Mouse (Mus musculus) heart, postnatal 25 days (tissue): ENCODE data around the gene St6gal1. TPM values are rescaled to one million over a fixed set of nuclear protein-coding genes. Genes with fewer than 3 reads are reported as not detected.
A peak's percentile ranks its signal among the peaks of the same experiment; 100 is the strongest.

Experiments
- DNase-seq: peaks from one replicate; pipeline ENCODE4 v3.0.0; 2022; ENCODE audit warnings: low spot score
- intact Hi-C: fragments of 180-260 bp; cut with DNase I; formaldehyde crosslinking; loops from one replicate; pipeline ENCODE4 v1.15.1; 2025
- total RNA-seq, 2 experiments: library from RNA; stranded (reverse); gene quantifications; 2 replicates each; pipeline ENCODE4 v1.2.3; 2021

St6gal1 gene
- total RNA-seq, 2 experiments from 2014 or later, result 11.5 to 11.7 TPM

DNA sequence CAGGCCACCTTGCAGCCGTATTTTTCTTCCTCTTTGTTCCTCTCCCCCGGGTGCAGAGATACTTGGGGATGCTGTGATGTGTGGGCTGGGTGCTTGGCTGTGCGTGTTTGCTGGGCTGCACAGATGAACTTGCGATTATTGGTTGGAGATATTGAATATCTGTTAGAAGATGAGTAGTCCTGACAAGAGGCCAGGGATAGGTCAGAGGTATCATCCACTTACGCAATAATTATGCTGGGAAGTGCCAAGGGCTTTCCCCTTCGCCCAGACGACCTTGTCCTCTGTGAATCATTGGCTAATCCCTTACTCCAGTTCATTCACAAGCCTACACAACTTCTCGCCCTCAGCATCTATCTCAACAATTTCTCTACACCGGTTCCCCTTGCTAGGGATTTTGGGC, 65.6 kb downstream of the St6gal1 start:
- intact Hi-C loops, result no loop called here
- DNase-seq, result no peak

DNA sequence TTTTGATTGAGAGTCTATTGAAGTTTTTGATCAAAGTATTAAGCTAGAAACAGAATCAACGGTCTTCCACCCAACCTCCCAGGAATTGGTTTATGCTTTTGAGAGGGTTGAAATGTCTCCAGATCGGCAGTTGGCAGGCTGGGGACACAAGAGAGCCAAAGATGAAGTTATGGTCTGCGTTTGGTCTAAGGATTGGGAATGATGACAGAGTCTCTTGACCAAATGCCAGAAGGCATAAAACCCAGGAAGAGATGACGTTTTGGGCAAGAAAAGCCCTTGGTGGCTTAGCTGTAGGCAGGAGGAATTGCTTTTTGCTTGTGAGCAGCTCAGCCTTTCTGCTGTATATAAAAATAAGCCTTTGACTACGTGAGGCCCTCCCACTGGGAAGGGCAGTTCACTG, 67.0 kb downstream of the St6gal1 start:
- intact Hi-C loops, result no loop called here
- DNase-seq, result peak; percentile 37

DNA sequence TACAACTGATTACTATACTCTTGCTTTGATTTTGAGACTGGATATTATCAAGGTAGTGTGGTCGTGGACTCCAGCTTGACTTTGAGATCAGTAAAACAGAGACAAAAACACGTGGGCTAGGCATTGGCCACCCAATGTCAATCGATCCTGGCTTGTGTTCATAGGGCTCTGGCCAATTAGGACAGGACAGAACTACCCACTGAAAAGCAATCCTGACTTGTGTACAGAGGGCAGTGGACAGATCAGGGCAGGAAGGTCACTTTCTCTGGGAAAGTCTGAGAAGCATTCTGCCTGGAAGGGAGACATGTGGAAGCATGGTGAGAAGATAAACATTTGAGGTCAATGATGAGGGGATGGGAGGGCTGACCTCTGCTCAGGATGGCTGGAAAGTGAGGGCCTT, 69.7 kb downstream of the St6gal1 start:
- intact Hi-C loops, result no loop called here
- DNase-seq, result no peak

DNA sequence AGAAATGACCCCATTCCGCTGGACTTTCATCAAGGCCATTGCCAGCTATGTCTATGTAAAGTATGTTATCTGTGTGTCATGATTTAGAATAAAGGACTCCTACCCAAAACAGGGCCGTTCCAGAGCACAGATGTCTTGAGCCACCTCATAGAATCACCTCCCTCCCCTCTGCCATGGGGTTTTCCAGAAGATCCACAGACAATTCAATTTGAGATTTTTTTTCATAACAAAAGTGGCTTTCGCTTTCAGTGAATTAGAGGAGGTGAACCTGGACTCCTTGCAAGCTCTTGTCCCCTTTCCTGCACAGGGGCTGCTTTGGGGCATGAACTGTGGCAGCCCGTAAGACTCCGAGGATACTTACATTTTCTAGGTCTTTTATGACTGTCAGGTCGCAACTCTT, 70.2 kb downstream of the St6gal1 start:
- intact Hi-C loops, result no loop called here
- DNase-seq, result no peak

DNA sequence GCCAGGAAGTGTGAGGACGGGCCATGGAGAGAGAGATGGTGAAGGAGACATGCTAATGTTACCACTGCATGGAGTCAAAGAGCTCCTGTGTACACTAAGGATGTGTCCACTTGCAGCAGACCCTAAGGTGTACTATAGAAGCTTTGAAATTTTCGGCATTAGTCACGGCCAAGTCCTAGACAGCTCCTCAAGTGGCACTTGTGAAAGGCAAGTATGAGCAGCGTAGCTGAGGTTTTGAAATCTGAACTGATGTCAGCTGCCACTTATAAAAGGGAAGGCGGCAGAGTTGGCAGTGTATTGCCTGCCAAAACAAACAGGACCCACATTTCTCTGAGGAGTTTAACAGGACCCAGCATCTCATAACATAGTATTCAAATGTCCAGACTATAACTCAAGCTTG, 71.2 kb downstream of the St6gal1 start:
- intact Hi-C loops, result no loop called here
- no peak for DNase-seq

DNA sequence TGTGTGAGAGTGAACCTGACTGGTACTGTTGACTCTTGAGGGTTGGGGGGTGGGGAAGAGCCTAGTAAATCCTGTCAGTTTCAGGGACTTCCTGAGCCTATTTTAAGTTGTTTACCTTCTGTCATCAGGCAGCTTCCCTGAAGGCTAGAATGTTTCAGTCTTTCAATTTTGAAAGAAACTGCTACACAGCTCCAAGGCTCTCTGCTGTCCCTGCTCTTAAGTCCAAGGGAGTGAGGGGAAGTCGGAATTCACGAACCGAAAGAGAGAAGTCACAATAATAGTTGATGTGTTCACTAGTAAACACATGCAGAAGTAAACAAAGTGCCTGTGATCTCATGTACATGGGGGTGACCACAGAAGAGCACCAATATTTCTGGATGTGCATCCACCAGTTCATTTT, 72.2 kb downstream of the St6gal1 start:
- DNase-seq, result no peak
- intact Hi-C loops, result no loop called here

DNA sequence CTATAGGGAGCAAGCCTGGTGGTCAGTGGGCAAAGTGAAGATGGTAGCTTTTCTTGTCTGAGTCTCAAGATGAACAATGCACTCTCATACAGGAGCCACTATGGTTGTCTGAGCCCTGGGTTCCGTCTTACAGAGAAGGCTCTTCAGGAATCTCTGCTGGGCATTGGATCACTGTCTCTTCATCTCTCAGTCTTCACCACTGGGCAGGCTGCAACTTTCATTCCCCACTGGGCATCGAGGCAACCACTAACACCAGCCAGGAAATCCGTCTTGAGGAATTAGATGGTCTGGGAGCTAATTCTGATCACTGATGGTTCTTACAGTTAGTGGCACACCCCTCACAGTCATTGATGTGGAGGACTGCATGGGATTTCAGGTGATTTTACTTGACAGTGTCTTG, 73.9 kb downstream of the St6gal1 start:
- no peak for DNase-seq
- intact Hi-C loops, result no loop called here

DNA sequence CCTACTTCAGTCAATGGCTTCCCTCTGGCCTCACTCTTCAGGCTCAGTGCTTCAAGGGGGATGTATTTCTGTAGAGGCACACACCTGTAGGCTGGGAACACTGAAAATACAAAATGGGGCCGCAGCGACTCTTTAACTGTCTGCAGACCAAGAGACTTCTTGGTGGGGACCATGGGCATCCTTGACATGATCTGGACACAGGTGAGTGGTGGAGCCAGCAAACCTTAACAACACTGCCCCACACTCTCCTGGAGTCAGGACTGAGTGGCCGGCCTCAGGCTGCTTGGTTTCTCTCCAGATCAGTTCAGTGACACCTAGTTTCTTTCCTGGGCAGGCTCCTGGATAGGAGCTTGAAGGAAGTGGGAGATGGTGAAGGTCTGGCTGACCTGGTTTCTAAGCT, 74.4 kb downstream of the St6gal1 start:
- DNase-seq, result no peak
- intact Hi-C loops, result no loop called here

DNA sequence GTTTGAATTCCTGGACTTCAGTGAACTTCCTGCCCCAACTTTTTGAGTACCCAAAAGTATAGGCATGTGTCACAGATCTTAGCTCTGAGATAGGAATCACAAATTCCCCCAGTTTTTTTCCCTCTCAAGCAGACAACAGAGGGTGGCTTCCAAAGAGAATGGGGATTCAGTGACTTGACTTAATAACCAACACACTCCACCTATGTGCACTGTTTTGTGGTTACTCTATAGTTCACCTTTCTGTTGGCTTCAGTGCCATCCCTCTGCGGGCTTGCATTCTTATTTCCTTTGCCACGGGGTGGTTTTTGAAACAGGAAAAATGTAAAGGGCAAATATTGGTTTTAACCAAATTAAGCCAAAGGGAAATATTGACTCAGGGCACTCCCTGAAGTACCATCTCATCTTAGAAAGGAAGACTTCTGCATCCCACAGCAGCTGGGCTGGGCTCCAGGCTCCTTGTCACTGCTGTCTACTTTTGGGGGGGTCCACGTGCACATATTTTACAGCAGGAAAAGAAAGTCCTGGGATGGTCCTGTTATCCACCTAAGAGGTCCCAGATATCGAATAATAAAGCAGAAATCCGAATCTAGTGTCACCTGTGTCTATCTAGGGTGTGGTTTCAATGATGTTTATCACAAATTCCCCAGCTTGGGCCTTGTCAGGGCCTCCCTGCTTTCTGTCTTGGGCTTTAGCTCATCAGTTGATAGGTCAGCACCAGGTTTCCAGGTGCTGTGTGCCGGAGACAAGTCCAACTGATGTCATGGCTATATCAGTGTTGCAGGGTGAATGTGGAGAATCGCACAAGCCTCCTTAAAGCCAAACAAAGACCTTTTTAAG, 75.6 kb downstream of the St6gal1 start:
- DNase-seq, result no peak
- intact Hi-C loops, result no loop called here

DNA sequence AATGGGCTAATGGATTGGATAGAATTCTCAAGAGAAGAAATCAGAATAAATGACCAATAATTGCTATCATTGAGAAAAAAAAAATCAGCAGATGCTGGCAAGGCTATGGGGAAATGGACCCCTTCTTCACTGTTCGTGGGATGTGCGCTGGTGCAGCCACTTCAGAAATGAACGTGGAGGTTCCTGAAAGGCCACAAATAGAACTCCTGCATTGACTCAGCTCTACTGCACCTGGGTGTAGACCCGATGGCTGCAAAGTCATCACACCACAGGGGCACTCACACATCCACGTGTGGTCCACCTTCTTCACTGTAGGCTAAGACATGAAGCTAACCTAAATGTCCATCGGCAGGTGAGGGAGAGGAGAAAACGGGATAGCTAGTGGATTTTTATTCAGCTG, 77.2 kb downstream of the St6gal1 start:
- no peak for DNase-seq
- intact Hi-C loops, result no loop called here

DNA sequence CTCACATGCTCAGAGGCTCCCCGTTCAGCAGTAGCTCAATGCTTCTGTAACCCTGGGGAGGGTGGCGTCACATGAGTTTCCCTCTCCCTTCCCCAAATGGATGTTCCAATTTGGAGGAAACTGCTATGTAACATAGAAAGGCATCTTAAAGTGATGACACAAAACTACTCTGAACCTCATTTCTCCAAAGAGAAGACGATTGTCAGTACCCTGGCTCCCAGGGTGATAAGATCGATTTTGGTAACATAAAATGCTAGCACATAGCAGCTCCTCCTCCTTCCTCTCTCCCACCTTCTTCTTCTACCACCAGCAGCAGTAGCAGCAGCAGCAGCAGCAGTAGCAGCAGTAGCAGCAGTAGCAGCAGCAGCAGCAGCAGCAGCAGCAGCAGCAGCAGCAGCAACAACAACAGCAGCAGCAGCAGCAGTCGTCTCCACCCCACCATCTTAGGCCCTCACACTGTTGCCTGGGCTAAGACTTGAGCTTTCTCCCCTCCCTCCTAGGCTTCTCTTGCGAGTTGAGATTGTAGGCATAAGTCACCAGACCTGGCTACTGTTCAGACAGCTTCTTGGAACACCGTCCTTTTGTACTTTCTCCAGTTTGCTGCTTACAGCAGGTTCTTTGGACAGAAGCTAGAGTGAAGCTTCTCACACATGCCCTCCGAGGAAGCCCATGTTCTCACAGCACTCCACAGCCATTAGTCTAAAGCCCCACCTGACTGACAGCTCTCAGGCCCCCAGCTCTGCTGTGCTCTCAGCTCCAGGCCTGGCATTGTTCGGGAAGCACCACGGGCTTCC, 81.5 kb downstream of the St6gal1 start:
- no peak for DNase-seq
- intact Hi-C loops, result no loop called here

DNA sequence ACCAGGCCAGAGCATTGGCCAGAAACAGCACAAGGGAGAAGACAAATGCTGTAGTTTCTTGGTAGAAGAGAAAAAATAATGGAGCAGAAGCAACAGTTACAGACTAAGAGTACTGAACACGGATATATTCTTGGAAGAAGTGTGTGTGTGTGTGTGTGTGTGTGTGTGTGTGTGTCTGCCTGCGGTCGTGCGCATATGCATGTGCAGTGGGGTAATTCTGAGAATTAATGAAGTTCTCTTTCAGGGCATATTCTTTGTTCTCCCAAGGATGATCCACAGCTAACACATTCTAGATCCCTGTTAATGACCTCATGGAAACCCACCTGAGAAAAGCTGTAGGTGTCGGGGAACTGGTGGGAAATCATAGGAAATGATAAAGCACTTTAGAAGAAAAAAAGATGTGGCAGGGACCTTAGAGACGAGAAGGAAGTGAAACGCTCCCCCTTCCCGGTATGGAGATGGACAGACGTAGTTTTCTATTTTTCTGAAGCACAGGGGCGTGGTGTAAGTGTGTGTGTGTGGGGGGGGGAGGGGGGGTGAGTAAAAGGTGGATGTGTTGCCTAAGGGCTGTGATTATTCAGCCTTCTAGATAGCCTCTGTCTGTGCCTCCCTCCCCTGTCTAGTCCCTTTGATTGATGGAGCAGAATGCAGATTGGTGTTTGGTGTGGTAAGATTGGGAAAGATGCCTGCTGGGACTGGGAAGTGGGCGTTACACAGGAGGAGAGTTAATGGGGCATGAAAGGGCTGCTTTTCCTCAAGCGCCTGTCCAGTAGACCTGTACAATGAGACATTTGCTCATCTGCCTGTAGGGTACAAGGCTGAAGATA, 82.8 kb downstream of the St6gal1 start:
- no peak for DNase-seq
- intact Hi-C loops, result no loop called here

DNA sequence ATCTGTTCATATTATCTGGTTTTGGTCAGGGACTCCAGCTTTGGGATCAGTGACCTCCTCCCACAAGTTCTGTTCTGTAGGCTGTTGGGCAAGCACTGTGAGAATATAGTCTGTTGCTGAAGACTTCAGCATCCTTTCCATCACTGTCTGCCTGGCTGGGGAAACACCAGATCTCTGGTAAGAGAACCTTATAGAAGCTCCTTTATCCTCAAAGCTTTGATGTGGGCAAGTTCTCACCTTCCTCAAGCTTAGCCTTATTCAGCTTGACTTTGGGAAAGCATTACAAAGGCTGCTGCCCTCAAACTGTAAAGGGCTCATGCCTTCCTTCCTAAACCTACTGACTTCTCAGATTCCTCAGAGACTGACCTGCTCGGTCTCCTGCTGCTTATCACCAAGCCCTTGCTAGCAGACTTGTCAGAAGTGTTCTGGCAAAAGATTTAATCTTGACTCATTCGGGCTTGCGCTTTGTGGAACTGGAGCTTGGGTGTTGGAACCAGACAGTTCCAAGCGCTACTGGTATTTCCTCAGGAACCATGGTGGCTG, 83.5 kb downstream of the St6gal1 start:
- intact Hi-C loops, result no loop called here
- DNase-seq, result no peak

DNA sequence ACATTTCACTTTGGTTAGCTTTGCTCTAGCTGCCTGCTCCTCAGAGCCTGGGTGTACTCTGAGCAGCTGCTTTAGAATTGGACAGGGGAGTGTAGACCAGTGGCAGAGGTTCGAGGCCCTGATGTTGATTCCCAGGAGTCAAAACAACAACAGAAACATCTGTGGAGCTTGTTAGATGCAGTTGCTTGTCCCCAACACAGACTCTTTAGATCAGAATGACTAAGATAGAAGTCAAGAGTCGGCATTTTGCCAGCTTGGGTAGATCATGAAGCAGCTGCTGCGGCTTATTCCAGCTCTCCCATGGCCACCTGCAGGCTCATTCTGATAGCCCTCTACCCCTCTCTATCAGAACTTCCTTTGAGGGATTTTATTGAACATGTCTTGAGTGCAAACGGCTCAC, 84.5 kb downstream of the St6gal1 start:
- DNase-seq, result no peak
- intact Hi-C loops, result no loop called here

DNA sequence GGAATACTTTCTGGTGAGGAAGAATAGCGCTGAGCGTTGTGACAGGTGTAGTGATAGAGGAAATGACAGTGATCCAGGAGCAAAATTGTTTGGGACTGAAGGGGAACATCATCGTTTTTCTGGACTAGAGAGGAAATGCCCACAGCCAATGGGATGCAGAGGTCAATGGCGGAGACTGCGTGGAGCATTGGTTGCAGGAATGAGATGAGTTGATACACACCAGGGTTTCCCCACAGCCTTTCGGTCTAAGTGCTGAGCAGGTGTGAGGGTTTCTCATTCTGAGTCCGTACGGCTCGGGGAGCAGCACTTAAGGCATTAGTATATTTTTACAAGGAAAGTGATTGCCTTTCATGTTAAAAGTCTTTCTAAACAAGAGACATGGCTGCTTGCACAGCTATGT, 88.1 kb downstream of the St6gal1 start:
- DNase-seq, result no peak
- intact Hi-C loops, result no loop called here

DNA sequence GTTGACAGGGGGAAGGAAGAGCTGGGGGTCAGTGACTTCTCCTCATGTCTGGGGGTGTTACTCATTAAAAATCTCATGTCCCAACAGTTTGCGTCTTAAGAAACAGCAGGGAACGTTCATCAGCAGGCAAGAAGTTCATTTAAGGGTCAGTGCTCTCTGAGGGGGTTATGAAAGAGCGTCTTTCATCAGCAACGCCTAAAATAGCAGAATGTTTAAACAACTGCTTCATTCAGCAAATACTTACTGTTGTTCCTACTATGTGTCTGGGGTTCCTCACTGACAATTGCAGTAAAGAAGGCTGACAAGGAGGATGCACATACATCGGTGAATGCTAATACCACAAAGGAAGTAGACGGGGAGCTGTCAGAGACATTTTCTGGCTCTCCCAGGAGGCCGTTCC, 90.2 kb downstream of the St6gal1 start:
- DNase-seq, result no peak
- intact Hi-C loops, result no loop called here

DNA sequence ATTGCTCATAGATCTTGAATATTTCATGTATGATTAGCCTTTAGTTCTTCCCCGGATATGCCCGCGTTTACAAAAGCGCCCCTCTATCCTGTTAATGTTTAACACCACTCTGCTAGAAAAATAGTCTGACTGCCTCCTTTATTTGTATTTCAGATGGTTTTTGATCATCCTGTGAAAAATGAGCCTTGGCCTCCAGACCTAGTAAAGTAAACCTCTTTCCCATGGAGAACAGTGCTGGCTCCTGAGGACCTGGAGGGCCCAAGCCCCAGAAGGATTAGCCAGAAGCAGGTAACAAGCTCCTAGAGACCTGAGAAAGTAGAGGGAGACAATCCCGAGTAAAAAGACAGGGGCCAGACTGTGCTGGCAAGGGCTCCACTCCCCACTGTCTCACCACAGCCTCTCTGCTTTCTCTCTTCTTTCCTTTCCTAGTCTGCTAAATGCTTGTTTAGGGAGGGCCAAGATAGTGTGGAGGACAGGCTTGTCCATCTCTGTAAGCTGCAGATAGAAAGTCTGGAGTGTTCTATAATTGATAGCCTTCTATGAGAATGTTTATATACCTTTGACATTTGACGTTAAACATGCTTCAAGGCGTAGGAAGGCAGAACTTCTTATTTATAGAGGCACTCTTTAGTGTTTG, 93.0 kb downstream of the St6gal1 start:
- intact Hi-C loops, result no loop called here

DNA sequence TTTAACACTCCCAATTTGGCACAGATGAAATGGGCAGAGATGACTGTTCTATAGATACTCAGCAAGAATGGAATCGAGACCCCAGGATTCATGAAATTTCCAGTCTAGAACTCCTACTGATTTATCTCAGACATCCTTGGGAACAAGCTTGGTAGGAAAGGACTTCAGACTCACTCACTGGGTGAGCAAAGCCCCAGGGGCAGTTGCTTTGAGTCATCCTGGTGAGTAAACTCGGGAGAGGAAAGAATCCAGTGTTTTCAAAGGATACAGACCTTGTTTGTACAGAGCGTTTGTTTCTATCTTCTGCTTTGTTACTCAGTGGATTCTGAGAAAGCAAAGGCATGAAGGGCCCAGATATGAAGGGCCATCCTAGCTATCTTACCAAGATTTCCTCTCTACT, 95.5 kb downstream of the St6gal1 start:
- intact Hi-C loops, result no loop called here
- DNase-seq, result no peak

More for the DNA sequence above, 93.0 kb downstream of the St6gal1 start:
- DNase-seq, result no peak

DNA sequence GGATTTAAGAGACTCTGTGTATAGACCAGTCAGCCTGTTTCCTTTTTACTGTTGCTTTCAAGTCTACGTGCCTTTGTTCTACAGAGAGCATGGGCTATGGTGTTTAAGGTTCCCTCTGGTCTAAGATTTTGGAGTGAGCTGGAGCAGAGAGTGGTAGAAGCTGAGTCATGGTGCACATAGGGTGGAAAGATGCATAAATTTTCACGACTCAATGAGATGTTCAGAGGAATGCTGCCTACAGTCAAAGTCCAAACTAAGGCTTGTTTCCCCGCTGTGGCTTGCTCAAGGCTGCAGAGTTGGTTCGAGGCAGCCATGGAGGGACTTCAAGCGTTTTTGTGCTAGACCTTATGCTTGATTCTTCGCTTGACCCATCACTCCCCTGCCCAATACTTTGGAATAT, 96.0 kb downstream of the St6gal1 start:
- intact Hi-C loops, result no loop called here
- DNase-seq, result no peak

DNA sequence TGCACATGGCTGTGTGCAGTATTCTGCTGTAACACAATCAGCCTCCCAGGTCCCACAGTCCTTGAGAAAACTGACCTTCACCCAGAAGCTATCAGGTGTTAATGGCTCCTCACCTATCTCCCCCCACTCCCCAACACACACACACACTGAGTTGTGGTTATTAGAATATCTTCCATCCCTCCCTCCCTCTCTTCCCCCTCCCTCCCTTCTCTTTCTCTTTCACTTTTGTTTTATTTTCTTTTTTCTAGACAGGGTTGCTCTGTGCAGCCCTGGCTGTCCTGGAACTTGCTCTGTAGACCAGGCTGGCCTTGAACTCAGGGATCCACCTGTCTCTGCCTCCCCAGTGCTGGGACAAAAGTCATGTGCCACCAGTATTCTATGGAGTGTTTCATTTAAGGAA, 97.9 kb downstream of the St6gal1 start:
- intact Hi-C loops, result no loop called here
- no peak for DNase-seq
